Mouse (Mus musculus) olfactory bulb, adult 2 months (tissue): ENCODE data around the gene Trim72.

Experiments used
- CTCF ChIP-seq: fragments of 200-500 bp; IDR thresholded peaks from 2 replicates; pipeline ENCODE4 v1.5.1; 2012; ENCODE audit warnings: low read depth, mild to moderate bottlenecking, low read length, moderate library complexity; ENCODE audit not compliant: insufficient read depth
- POLR2A ChIP-seq: fragments of 200-500 bp; IDR thresholded peaks from 2 replicates; pipeline ENCODE4 v1.6.1; 2012; ENCODE audit warnings: mild to moderate bottlenecking, low read depth, low read length, moderate library complexity; ENCODE audit not compliant: insufficient read depth

- TF ChIP-seq POLR2A = no peak
- TF ChIP-seq CTCF = no peak
Observed at GRCm38 (mm10) chr7:127980606-127981005, 23.1 kb upstream of the Trim72 start.
